Mouse (Mus musculus) megakaryocyte, embryonic 14.5 days (primary cell): ENCODE data around the gene Cops9.

Source experiments
- FLI1 ChIP-seq: IDR thresholded peaks from 2 replicates; pipeline ENCODE4 v1.6.1; 2012; ENCODE audit warnings: low read length, inconsistent platforms, mixed read lengths
- GATA1 ChIP-seq: IDR thresholded peaks from 3 replicates; pipeline ENCODE4 v1.6.1; 2012; ENCODE audit warnings: mixed read lengths, low read length, inconsistent platforms, borderline replicate concordance

- TF ChIP-seq GATA1 (no peak), FLI1 (no peak)
Observed at GRCm38 (mm10) chr1:92638736-92639135, 3.0 kb downstream of the Cops9 start.
